Mouse (Mus musculus) midbrain, embryonic 11.5 days (tissue): Measurements from ENCODE around the gene Cacna1c. TPM values are rescaled to one million over a fixed set of nuclear protein-coding genes. Genes with fewer than 3 reads are reported as not detected.

Experiments used
- ATAC-seq: fragments of 200-750 bp; cut with Nextera tagmentation; 2 replicates; pipeline ENCODE4 v1.8.0; 2017; ENCODE audit warnings: moderate TSS enrichment, moderate library complexity; ENCODE audit not compliant: low FRiP score
- DNase-seq: peaks from one replicate; pipeline ENCODE4 v3.0.0; 2015; ENCODE audit warnings: low spot score; ENCODE audit errors: missing footprints
- H3K27ac ChIP-seq: fragments of 300-500 bp; sonication (generic); 2 replicates; pipeline ENCODE4 v1.5.1; 2014; ENCODE audit warnings: low read depth, low read length
- H3K27me3 ChIP-seq: fragments of 300-500 bp; sonication (generic); 2 replicates; pipeline ENCODE4 v1.6.1; 2014; ENCODE audit warnings: mild to moderate bottlenecking, low read length, moderate library complexity, mixed read lengths; ENCODE audit not compliant: control insufficient read depth, insufficient read depth
- H3K36me3 ChIP-seq: fragments of 300-500 bp; sonication (generic); 2 replicates; pipeline ENCODE4 v1.6.1; 2014; ENCODE audit warnings: mild to moderate bottlenecking, low read length, moderate library complexity, mixed read lengths; ENCODE audit not compliant: control insufficient read depth, insufficient read depth
- H3K4me1 ChIP-seq: fragments of 300-500 bp; sonication (generic); 2 replicates; pipeline ENCODE4 v1.6.1; 2014; ENCODE audit warnings: low read length; ENCODE audit not compliant: control insufficient read depth, insufficient read depth
- H3K4me2 ChIP-seq: fragments of 300-500 bp; sonication (generic); 2 replicates; pipeline ENCODE4 v1.6.1; 2014; ENCODE audit warnings: mild to moderate bottlenecking, moderate library complexity
- H3K4me3 ChIP-seq: fragments of 300-500 bp; sonication (generic); 2 replicates; pipeline ENCODE4 v1.5.1; 2014; ENCODE audit warnings: low read depth, low read length
- H3K9ac ChIP-seq: fragments of 300-500 bp; sonication (generic); 2 replicates; pipeline ENCODE4 v1.6.1; 2014; ENCODE audit warnings: low read length
- H3K9me3 ChIP-seq: fragments of 300-500 bp; sonication (generic); 2 replicates; pipeline ENCODE4 v1.6.1; 2016; ENCODE audit warnings: low read length; ENCODE audit not compliant: control insufficient read depth
- WGBS: fragments of 180-500 bp; shearing (Covaris S2); extraction: QIAGEN DNeasy Blood & Tissue Kit; methylation state at CpG from one replicate; pipeline ENCODE4 v1.1.7; 2014; 5-methylcytosine and 5-hydroxymethylcytosine counted together
- polyA plus RNA-seq: library from polyadenylated mRNA; unstranded; fragments of >200 nt; fragmentation: Nextera tagmentation; extraction: Ambion mirVana; gene quantifications from 2 replicates; pipeline ENCODE4 v1.2.1, GENCODE M21; 2014

Cacna1c gene
- polyA plus RNA-seq, 1 experiment from 2014 or later = 2.1 TPM

GRCm38 (mm10) chr6:119010875-119011274, 185.3 kb downstream of the Cacna1c start:
- Histone ChIP-seq H3K4me2 (no peak overlapping the region), H3K27me3 (no peaks in the 10 kb centered on the region), H3K4me1 (0 out of 2 replicates have a peak, but pooled peaks cover 4% of the 10 kb centered on the region), H3K27ac (no peak overlapping the region), H3K9me3 (no peaks in the 10 kb centered on the region), H3K4me3 (no peak overlapping the region), H3K9ac (no peak overlapping the region), H3K36me3 (no peaks in the 10 kb centered on the region)
- 84% methylated on average over 3 of the region's 3 CpGs for WGBS
- DNase-seq = no peak
- ATAC-seq = no peak

- WGBS = 89% methylated on average over 7 of the region's 7 CpGs
- ATAC-seq = no peak
- Histone ChIP-seq H3K9ac (no peak overlapping the region), H3K36me3 (no peaks in the 10 kb centered on the region), H3K27me3 (no peaks in the 10 kb centered on the region), H3K4me2 (no peak overlapping the region), H3K9me3 (no peaks in the 10 kb centered on the region), H3K4me3 (no peak overlapping the region), H3K27ac (no peak overlapping the region), H3K4me1 (0 out of 2 replicates have a peak, but pooled peaks cover 4% of the 10 kb centered on the region)
- no peak for DNase-seq
Measured at GRCm38 (mm10) chr6:119009526-119009925, 186.7 kb downstream of the Cacna1c start.

GRCm38 (mm10) chr6:119008638-119009166, 187.5 kb downstream of the Cacna1c start:
- Histone ChIP-seq H3K4me3 (no peak overlapping the region), H3K27me3 (no peaks in the 10 kb centered on the region), H3K27ac (no peak overlapping the region), H3K9ac (no peak overlapping the region), H3K4me2 (no peak overlapping the region), H3K9me3 (no peaks in the 10 kb centered on the region), H3K36me3 (no peaks in the 10 kb centered on the region), H3K4me1 (0 out of 2 replicates have a peak, but pooled peaks cover 4% of the 10 kb centered on the region)
- DNase-seq = no peak
- 62% methylated on average over 7 of the region's 7 CpGs for WGBS
- no peak for ATAC-seq

DNA sequence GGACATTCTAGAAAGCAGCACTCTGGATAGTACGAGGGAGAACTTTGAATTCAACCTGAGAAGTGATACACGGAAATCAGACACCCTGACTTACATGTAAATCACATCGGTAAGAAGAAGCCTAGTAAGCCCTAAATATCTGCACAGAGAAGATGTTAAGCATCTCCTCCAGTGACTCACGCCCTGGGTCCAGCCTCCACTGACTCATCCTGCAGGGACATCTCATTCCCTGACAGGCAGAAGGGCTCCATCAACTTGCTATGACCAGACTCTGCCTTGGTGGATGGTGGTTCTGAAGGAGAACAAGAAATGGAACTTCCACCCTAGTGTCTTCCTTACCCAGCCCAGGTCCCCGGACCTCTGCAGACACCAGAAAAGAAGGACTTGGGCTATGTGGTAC, 191.6 kb downstream of the Cacna1c start:
- 94% methylated on average over 5 of the region's 5 CpGs for WGBS
- H3K27me3 ChIP-seq = no peaks in the 10 kb centered on the region
- H3K4me2 ChIP-seq = no peak overlapping the region
- H3K4me1 ChIP-seq = 0 out of 2 replicates have a peak, but pooled peaks cover 4% of the 10 kb centered on the region
- H3K27ac ChIP-seq = no peak overlapping the region
- DNase-seq (no peak), ATAC-seq (no peak)
- no peaks in the 10 kb centered on the region for H3K9me3 ChIP-seq
- no peak overlapping the region for H3K9ac ChIP-seq
- no peak overlapping the region for H3K4me3 ChIP-seq
- no peaks in the 10 kb centered on the region for H3K36me3 ChIP-seq

DNA sequence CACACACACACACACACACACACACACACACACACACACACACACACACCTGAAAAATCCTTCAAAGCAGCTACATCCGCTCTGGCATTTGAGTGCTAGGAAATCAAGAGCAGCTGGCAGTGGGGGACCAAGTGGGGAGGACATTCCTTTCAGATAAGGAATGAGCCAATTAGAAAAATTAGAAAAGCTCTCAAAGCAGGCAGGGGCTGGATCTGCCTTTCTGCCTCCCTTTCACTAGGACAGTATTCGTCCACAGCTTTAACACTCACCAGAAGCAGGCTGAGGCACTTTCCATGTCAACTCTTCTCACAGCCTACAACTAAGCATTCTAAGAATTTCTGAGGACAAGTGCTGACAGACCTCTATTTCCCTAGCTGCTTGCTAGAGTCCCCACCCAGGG, 194.8 kb downstream of the Cacna1c start:
- Histone ChIP-seq H3K4me3 (no peak overlapping the region), H3K27me3 (no peaks in the 10 kb centered on the region), H3K4me1 (no peaks in the 10 kb centered on the region), H3K36me3 (no peaks in the 10 kb centered on the region), H3K4me2 (no peak overlapping the region), H3K9ac (no peak overlapping the region), H3K9me3 (no peaks in the 10 kb centered on the region), H3K27ac (no peak overlapping the region)
- ATAC-seq = no peak
- no peak for DNase-seq
- WGBS = 68% methylated on average over 2 of the region's 2 CpGs

DNA sequence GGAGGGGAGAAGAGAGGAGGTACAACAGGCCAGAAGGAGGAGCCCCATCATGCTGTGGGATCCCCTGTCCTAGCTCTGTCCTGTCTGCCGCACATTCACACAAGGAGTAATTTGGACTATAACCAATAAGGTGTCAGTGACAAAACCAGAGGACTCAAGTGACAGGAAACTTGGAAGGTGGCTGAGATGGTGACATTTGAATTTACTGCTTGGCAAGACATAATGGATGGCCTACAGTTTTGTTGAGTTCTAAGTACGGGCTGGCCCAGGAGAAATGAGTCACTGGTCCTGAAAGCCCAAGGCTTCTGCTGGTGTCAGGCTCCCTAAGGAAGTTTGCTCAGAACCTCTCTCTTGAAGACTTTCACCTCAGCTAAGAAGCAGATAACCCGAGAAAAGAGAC, 196.0 kb downstream of the Cacna1c start:
- Histone ChIP-seq H3K9ac (no peak overlapping the region), H3K4me3 (no peak overlapping the region), H3K36me3 (no peaks in the 10 kb centered on the region), H3K27me3 (no peaks in the 10 kb centered on the region), H3K4me2 (no peak overlapping the region), H3K4me1 (no peaks in the 10 kb centered on the region), H3K27ac (no peak overlapping the region), H3K9me3 (no peaks in the 10 kb centered on the region)
- no peak for ATAC-seq
- WGBS = 74% methylated on average over 3 of the region's 3 CpGs
- no peak for DNase-seq

DNA sequence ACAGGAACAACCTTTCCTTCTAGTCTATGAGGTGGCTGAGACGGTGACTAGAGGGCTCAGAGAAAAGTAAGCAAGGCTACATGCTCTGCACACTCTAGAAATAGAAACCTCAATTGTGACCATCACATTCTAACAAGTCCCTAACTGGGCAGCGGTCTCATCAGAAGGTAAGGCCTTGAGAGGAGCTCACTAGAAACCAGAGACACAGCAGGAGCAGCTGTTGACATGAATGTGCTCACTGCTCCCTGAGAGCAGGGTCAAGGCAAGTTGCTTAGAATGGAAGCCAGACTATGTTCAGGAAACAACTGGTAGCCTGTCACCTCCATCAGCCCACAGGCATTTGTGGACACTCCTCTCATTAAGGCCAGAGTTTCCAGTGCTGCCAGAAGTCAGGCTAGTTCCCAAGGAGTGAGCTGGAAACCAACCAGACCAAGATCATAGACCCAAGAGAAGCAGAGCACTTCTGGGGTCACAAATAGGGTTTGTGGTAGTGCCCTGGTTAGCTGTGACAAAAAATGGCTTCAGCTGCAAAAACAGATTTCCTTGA, 196.8 kb downstream of the Cacna1c start:
- 92% methylated on average over 2 of the region's 2 CpGs for WGBS
- ATAC-seq = no peak
- no peaks in the 10 kb centered on the region for H3K36me3 ChIP-seq
- no peak overlapping the region for H3K4me3 ChIP-seq
- H3K4me1 ChIP-seq = no peaks in the 10 kb centered on the region
- H3K27me3 ChIP-seq = no peaks in the 10 kb centered on the region
- no peaks in the 10 kb centered on the region for H3K9me3 ChIP-seq
- no peak for DNase-seq
- no peak overlapping the region for H3K4me2 ChIP-seq
- no peak overlapping the region for H3K9ac ChIP-seq
- H3K27ac ChIP-seq = no peak overlapping the region

GRCm38 (mm10) chr6:118997397-118997796, 198.8 kb downstream of the Cacna1c start:
- WGBS = 93% methylated on average over 4 of the region's 4 CpGs
- ATAC-seq = no peak
- Histone ChIP-seq H3K9ac (no peak overlapping the region), H3K27ac (no peak overlapping the region), H3K9me3 (no peaks in the 10 kb centered on the region), H3K4me3 (no peak overlapping the region), H3K27me3 (no peaks in the 10 kb centered on the region), H3K4me1 (no peaks in the 10 kb centered on the region), H3K4me2 (no peak overlapping the region), H3K36me3 (no peaks in the 10 kb centered on the region)
- no peak for DNase-seq

DNA sequence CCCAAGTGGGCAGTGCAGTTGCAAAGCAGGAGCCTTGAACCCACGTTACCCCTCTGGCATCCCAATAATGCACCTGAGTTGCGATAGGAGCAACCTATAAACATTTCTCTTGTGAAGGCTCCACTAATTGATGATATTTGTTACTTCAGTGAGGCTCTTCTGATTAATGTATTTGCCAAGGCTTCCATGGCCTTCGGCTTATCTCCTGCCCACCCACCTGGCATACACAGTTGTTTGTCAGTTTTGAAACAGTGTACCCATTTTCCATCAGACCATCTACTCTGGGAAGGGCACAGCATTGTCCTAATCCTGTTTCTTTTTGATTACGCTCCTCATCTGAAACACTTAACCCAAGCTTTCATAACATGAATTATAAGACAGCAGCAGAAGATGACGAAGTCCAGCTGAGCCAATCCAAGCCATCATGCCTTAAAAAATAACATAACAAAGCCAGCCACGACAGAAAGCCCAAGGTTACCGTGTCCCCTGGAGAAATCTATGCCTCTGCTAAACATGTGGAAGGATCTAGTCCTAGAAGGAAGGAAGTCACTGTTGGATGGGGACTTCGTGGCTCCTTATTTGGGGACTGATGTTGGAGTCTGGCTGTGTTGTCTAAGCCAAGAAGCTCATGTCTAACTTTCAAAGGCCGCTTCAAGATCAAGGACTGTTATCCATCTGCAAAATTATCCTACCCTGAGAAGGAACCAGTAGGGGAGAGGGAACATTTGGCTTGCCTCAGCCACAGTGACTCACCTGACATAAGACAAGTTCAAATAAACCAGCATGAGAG, 201.8 kb downstream of the Cacna1c start:
- Histone ChIP-seq H3K9me3 (no peaks in the 10 kb centered on the region), H3K4me2 (no peak overlapping the region), H3K27me3 (no peaks in the 10 kb centered on the region), H3K4me3 (no peak overlapping the region), H3K9ac (no peak overlapping the region), H3K27ac (no peak overlapping the region), H3K4me1 (no peaks in the 10 kb centered on the region), H3K36me3 (no peaks in the 10 kb centered on the region)
- ATAC-seq = no peak
- WGBS = 87% methylated on average over 9 of the region's 9 CpGs
- DNase-seq = no peak
